Mouse (Mus musculus) G1E (cell line): ENCODE data around the gene Mmp25. TPM values are rescaled to one million over a fixed set of nuclear protein-coding genes. Genes with fewer than 3 reads are reported as not detected.

ENCODE experiments used
- ATAC-seq: 2 replicates; pipeline ENCODE4 v1.8.0; 2016; ENCODE audit warnings: mild to moderate bottlenecking; ENCODE audit not compliant: insufficient number of reproducible peaks, poor library complexity, low FRiP score, severe bottlenecking; ENCODE audit errors: extremely low read depth
- DNase-seq: peaks from one replicate; pipeline ENCODE4 v3.0.0; 2012; ENCODE audit warnings: low spot score
- H3K27me3 ChIP-seq: 2 replicates; pipeline ENCODE4 v1.6.1; 2012; ENCODE audit warnings: mild to moderate bottlenecking, low read length, inconsistent platforms; ENCODE audit not compliant: insufficient read depth
- H3K36me3 ChIP-seq: replicated peaks from 2 replicates; pipeline ENCODE3; 2012; ENCODE audit warnings: mild to moderate bottlenecking, inconsistent platforms
- H3K4me1 ChIP-seq: 2 replicates; pipeline ENCODE4 v1.6.1; 2012; ENCODE audit warnings: low read depth, low read length, inconsistent platforms, mixed read lengths; ENCODE audit not compliant: insufficient read depth
- H3K4me3 ChIP-seq: 2 replicates; pipeline ENCODE4 v1.5.1; 2012; ENCODE audit warnings: low read depth, mild to moderate bottlenecking, inconsistent platforms, low read length, moderate library complexity, mixed read lengths
- H3K9me3 ChIP-seq: replicated peaks from 2 replicates; pipeline ENCODE4 v1.6.1; 2012; ENCODE audit warnings: inconsistent platforms
- CTCF ChIP-seq: IDR thresholded peaks from 2 replicates; pipeline ENCODE4 v1.5.1; 2012; ENCODE audit warnings: low read depth, low read length, inconsistent platforms, mixed read lengths
- GATA1 ChIP-seq: IDR thresholded peaks from 2 replicates; pipeline ENCODE4 v1.6.1; 2012; ENCODE audit warnings: borderline replicate concordance, low read length, inconsistent platforms, mixed read lengths
- GATA2 ChIP-seq: IDR thresholded peaks from 2 replicates; pipeline ENCODE4 v1.6.1; 2012; ENCODE audit warnings: low read depth, low read length, inconsistent platforms, borderline replicate concordance
- POLR2AphosphoS5 ChIP-seq: IDR thresholded peaks from 2 replicates; pipeline ENCODE4 v1.6.1; 2012; ENCODE audit warnings: low read depth, low read length, inconsistent platforms; ENCODE audit not compliant: insufficient replicate concordance
- TAL1 ChIP-seq: conservative IDR thresholded peaks from 2 replicates; pipeline ENCODE4 v1.6.1; 2012; ENCODE audit warnings: low read depth, low read length, inconsistent platforms, mixed read lengths
- polyA plus RNA-seq: library from polyadenylated mRNA; stranded (reverse); fragments of >175 nt; gene quantifications from 2 replicates; pipeline ENCODE4 v1.2.3, GENCODE M21; 2012
- total RNA-seq, 2 experiments: library from RNA; stranded (forward) in 1 of 2; stranded (reverse) in 1 of 2; fragments of 200-1000 nt in 1 of 2; fragments of >200 nt in 1 of 2; fragmentation: Nextera tagmentation in 1 of 2; gene quantifications; 2 replicates each; pipeline ENCODE4 v1.2.3; 2014 to 2017

Mmp25 gene
- total and polyA plus RNA-seq, 3 experiments, result 0.11 TPM; not detected in 2

DNA sequence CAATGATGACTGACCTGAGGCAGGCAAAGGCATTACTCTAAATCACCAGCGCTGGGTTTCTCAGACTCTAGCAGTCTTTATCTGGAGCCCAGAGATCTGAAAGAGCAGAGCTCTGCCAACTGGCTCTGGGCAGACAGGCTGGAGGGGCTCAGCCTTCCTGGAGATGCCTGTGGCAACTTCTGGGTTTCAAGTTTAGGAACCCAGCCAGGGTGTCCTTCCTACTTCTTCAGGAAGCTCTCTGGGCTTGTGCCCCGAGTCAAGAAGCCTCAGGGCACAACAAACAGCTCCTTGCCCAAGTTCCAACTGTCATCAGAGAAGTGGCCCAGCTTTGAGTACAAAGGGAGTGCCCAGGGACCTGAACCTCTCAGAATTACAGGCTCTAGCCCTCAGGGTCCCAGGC, 9.3 kb upstream of the Mmp25 start:
- Histone ChIP-seq H3K4me1 (no peaks in the 10 kb centered on the region), H3K36me3 (no peaks in the 10 kb centered on the region), H3K9me3 (no peaks in the 10 kb centered on the region), H3K4me3 (no peak overlapping the region), H3K27me3 (peaks cover 33% of the 10 kb centered on the region)
- DNase-seq (no peak), ATAC-seq (no peak)
- no peak for TF ChIP-seq POLR2AphosphoS5
- no peak for TF ChIP-seq GATA2
- no peak for TF ChIP-seq CTCF
- no peak for TF ChIP-seq GATA1
- no peak for TF ChIP-seq TAL1

DNA sequence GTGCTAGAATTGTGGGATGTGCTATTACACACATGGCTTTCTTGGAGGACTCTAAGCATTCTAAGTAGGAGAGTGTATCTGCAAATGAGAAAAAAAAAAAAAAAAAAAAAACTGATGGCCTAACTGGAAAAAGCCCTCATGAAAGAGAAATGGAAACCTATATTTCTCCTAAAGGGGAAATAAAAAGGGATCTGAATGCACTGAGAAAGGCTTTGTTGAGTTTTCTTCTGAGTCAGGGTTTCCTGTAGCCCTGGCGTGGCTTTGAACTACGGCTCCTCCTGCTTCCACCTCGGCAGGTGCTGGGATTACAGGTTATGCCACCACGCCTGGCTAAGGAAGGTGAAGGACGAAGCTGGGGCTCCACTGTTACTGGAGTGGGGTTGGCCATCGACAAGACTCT, 8.9 kb upstream of the Mmp25 start:
- no peak for TF ChIP-seq CTCF
- TF ChIP-seq GATA1, result no peak
- no peak for TF ChIP-seq TAL1
- TF ChIP-seq GATA2, result no peak
- no peak for TF ChIP-seq POLR2AphosphoS5
- no peaks in the 10 kb centered on the region for H3K9me3 ChIP-seq
- peaks cover 29% of the 10 kb centered on the region for H3K27me3 ChIP-seq
- no peaks in the 10 kb centered on the region for H3K36me3 ChIP-seq
- ATAC-seq (no peak), DNase-seq (no peak)
- no peaks in the 10 kb centered on the region for H3K4me1 ChIP-seq
- no peak overlapping the region for H3K4me3 ChIP-seq

DNA sequence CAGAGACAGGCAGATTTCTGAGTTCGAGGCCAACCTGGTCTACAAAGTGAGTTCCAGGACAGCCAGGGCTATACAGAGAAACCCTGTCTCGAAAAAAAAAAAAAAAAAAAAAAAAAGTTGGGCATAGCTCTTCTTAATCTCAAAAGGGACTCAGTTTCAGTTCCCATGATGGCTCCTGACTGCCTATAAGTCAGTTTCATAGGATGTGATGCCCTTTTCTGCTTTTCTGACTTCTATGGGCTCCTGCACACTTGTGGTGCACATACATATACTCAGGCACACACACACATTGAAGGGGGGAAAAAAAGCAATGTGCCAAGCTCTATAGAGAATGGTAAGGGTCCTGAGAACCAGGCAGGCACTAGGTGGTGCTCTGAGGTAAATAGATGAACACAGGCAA, 8.2 kb upstream of the Mmp25 start:
- no peak for DNase-seq
- ATAC-seq, result no peak
- no peaks in the 10 kb centered on the region for H3K36me3 ChIP-seq
- no peak for TF ChIP-seq POLR2AphosphoS5
- no peak for TF ChIP-seq GATA2
- TF ChIP-seq TAL1, result no peak
- no peak for TF ChIP-seq CTCF
- TF ChIP-seq GATA1, result no peak
- H3K27me3 ChIP-seq, result peaks cover 29% of the 10 kb centered on the region
- H3K4me3 ChIP-seq, result no peak overlapping the region
- no peaks in the 10 kb centered on the region for H3K9me3 ChIP-seq
- H3K4me1 ChIP-seq, result no peaks in the 10 kb centered on the region

DNA sequence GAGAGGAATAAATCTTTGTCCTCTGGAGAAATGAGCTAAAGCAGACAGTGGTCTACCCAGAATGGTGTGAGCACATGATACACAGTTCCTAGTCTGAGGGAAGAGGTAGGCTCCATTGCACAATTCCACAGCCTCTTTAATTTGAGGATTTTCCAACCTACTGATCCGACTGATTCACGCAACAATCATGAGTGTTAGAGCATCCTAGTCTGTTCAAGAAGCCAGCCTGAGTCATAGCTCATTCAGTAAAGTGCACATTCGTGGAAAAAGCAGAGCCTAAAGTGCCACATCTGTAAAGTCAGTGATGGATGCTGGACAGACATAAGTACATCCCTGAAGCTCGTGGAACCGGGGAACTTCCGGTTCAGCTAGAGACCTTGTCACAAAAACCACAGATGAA, 6.3 kb upstream of the Mmp25 start:
- TF ChIP-seq GATA1 (no peak), TAL1 (no peak), CTCF (no peak), GATA2 (no peak), POLR2AphosphoS5 (no peak)
- Histone ChIP-seq H3K4me1 (no peaks in the 10 kb centered on the region), H3K9me3 (no peaks in the 10 kb centered on the region), H3K27me3 (peaks cover 23% of the 10 kb centered on the region), H3K4me3 (no peak overlapping the region), H3K36me3 (no peaks in the 10 kb centered on the region)
- DNase-seq (no peak), ATAC-seq (no peak)

DNA sequence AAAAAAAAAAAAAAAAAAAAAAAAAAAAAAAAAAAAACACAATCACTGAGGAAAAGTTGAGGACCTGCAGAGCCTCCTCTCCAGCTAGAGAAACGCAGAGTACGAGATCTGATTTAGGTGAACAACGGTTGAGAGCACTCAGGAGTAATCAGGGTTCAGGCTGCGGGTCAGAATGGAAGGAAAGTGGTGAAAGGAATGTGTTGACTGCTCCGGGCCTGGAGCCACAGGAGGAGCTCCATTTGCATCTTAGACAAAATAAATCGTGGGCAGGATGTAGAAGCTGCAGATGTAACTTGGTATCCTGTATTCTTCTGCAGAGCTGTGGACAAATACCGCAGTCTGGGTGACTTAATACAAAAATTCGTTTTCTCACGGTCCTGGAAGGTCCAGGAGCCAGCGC, 817 bp upstream of the Mmp25 start:
- ATAC-seq, result no peak

DNA sequence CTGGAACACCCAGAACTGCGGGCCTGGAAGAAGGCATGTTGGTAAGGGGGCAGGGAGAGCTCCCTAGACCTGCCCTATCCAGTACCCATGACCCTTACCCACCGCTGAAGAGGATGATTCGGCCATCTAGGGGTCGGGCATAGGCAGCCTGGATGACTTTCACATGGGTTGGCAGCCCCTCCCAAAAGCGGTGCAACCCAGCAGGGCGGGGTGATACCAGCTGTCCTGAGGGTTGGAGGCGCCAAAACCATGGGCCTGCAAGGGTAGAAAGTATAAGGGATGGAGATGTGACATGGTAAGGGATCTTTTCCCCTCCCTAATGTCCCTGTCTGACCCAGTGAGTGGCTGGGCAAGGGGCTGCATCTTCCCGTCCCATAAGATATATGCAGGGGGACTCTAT, 13.8 kb downstream of the Mmp25 start:
- no peak for TF ChIP-seq GATA2
- TF ChIP-seq GATA1, result no peak
- TF ChIP-seq TAL1, result no peak
- H3K27me3 ChIP-seq, result peaks cover 33% of the 10 kb centered on the region
- H3K36me3 ChIP-seq, result no peaks in the 10 kb centered on the region
- DNase-seq (no peak), ATAC-seq (no peak)
- H3K4me3 ChIP-seq, result no peak overlapping the region
- H3K9me3 ChIP-seq, result no peaks in the 10 kb centered on the region
- peaks cover 2% of the 10 kb centered on the region for H3K4me1 ChIP-seq

More for the DNA sequence above, 817 bp upstream of the Mmp25 start:
- Histone ChIP-seq H3K9me3 (no peaks in the 10 kb centered on the region), H3K36me3 (no peaks in the 10 kb centered on the region), H3K4me3 (no peak overlapping the region), H3K27me3 (peaks cover 23% of the 10 kb centered on the region), H3K4me1 (no peaks in the 10 kb centered on the region)
- TF ChIP-seq CTCF (no peak), POLR2AphosphoS5 (no peak), TAL1 (no peak), GATA1 (no peak), GATA2 (no peak)
- no peak for DNase-seq
